Mouse (Mus musculus): ENCODE data around the gene Zfp385b.

The Zfp385b gene

DNA sequence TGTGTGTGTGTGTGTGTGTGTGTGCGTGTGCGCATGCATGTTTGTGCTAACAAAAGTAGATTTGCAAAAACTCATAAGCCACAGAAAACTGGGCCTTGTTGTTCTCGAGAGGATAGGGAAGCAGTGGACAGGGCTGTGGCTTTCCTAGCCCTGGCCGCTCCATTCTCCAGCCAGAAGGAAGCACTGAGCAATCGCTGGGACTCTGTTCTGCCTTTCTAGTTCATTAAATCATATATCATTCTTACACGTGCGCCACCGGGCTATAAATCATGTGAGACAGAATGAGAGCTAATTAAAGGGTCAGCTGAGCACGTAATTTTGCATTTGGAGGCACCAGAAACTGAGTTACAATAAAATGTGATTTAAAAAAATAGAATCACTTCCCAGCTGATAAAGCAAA, 29.1 kb downstream of the Zfp385b start:
- no peak for DNase-seq (ENCODE audit: low read depth)

DNA sequence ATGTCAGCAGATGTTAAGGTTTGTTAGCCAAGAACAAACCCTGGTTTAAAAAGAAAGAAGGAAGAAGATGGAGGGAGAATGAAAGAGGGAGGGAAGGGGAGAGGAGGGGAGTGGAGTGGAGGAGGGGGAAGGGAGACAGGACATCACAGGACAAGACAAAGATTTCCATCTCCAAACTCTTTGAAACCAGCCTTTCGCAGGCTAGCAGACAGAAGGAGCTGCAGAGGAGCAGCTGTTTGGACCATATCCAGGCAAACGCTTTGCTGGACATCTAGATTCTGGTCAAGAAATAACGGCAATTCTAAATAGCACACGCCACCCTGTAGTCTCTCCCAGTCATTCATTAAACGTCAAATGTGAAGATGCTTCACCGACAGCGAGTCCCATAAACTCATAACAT, 38.0 kb downstream of the Zfp385b start:
- no peak for DNase-seq (ENCODE audit: low read depth)

DNA sequence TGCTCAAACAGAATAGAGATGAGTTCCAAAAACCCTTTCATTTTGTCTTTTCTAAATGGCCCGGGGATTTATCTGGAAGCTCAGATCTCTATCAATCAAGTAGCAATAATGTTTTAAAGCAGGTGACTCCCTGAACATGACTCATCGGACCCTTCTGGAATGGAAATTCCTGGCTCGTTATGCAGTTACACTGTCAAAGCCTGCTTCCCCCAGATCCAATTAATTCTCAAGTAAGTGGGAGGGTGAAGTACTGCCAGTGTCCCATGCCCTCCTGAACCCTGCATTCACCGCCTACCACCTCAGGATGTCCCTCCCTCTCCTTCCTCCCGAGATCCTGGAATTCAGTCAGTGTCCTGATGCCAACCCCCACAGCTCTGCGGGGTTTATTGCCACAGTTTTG, 41.7 kb downstream of the Zfp385b start:
- DNase-seq (ENCODE audit: low read depth), result no peak

DNA sequence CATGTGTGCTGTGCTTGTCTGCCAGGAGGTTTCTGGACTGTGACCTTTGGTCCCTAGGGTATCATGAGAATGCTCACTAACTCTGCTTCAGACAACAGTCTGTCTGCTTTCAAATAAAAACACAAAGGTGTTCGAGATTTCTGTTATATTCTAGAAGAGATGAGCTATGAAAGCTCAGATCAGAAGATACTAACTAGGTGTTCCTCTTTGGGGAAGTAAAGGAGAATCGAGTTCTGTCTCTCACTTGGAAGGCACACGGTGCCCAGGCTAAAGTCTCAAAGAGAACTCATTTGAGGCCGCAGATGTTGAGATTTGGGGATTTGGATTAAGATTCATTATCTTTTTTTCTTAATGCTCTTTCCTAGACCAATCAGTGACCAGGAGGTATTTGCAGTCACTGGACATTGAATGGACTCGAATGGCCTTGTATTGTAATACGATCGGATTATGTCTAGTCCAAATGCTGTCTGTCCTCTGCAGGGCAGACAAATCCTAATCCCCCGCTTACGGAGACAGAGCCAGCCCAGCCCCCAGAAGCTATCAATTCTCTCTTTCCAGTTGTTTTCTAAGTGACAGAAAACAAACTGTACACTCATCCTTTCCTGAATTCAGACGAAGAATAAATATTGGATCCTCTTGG, 42.3 kb downstream of the Zfp385b start:
- DNase-seq (ENCODE audit: low read depth), result no peak

DNA sequence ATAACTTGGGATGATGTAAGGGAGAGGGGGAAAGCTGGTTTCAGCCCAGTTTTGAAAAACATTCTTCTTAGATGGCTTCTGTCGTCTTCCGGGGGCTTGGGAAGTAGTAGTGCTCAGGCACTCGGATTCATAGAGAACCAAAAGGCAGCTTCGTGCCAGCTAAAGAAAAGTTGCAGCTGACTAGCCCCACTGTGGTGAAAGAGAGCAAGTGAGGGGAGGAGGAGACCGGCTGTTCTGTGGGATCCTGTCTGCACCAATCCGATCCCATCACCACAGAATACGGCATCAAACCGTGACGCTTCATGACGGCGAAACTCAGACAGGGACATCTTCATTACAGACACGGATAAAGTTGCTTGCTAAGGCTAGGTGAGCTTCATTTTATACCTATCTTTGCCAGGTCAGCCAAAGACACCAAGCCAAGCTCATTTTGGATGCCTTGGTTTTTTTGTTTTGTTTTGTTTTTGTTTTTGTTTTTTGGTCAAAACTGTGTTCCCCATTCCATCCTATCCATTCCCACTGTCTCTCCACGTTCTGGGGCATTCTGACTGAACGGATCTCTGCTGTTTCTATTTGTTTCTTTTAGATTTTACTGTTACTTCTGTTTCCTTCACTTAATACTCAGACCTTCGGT, 44.1 kb downstream of the Zfp385b start:
- DNase-seq (ENCODE audit: low read depth), result no peak

DNA sequence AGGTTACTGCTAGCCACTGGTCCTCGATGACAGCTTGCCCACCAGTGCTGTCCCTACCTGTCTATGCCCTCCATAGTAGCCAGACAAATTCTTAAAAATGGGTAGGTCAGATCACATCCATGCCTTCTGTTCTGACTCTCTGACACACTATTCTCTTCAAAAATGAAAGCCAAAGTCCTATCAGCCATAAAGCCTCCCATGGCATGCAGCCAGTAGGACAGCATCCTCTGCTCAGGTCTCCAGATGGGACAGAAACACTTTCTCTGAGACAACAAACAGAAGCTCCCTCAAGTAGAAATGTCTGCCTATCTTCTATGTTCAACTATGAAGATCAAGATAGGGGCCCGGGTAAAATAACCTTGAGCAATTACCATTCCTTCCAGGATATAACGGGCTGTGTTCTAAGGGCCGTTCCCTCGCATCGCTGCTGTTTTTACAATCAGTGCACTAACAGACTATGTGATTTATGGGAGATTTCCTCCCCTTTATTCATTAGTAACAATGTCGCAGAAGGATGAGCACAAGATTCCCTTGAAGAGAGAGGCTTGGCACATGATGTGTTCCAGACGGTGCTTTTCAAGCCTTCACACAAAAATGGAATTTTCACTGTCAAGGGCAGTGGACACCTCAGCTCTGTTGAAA, 49.3 kb downstream of the Zfp385b start:
- DNase-seq (ENCODE audit: low read depth), result no peak

DNA sequence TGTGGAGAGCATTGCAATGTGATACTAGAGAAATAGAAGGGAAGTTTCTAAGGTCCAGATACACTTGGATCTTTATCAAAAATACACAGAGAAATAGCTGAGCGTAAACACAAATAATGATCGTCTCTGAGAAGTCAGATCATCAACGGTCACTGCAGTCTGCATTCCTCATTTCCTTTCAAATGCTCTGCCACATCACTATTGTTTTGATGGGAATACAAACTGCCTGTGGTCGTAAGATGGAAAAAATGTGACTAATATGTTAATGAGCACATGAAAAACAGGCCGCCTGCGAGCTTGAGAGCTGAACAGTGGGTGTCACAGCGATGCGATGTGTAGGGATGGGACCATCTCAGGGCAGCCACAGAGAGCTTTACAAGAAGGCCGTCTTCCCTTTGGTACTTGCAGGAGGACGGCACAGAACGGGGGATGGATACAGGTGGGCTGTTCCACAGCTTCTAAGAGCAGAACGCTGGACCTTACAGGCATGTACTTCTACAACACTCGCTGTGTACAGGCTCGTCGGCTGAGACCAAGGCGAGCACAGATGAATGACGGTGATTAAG, 51.0 kb downstream of the Zfp385b start:
- no peak for DNase-seq (ENCODE audit: low read depth)

DNA sequence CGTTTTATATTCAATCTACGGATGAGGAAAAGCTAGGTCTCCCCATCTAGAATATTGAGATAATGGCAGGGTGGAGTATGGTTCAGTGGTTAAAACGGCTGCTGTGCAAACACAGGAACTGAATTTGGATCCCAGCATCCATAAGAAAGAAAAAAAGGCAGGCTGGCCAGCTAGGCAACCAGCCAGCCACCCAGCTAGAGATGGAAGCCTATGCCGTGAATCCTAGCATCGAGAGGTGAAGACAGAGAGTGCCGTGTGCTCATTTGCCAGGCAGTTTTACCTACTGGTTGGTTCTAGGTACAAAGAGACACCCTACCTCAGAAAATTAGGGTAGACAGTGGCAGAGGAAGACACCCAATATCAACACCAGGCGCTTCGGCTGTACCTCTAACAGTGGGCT, 57.5 kb downstream of the Zfp385b start:
- no peak for DNase-seq (ENCODE audit: low read depth)

DNA sequence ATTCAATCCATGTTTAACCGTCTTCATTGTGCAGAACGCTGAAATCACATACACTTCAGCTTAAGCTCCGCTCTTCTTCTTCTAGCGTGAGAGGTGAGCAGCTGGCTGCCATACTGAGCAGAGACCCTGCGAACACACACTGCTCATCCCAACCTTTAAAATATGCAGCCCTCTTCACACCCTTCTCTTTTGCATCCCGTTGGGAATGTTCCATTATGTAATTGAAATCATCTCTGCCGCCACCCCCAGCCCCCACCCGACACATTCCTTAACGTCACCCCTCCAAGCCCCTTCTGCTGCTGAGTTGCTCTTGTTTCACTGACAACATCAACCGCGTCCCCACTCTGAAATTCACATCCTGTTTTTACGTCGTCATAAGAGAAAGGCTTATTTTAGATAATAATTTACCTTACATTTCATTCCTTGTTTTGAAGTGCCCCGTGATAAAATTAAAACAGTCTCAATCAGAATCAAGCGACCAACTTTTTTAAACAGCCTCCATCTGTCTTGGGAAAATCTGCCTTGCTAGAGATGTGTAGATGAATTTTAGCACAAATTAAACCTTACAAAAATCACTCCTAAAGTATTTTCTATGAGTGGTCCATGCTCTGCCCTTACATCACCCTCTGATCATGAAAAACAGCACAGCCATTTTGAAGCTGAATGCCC, 60.9 kb downstream of the Zfp385b start:
- DNase-seq (ENCODE audit: low read depth), result no peak

DNA sequence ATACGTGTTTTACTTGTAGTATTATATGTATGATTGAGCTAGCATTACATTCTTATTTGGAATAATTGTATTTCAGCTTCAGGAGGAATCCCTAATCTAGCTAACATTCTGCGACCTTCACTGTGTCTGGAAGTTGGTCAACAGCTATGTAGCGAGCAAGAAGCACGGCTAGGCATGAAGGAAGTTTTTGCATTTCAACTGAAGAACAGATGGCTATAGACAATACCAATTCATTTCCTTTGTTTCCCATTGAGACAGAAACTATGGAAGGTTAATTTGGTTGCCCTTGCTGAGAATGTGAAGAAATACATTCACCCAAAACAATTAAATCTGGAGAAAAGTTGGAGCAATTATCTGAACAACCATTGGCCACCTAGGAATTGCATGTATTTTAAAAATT, 66.9 kb downstream of the Zfp385b start:
- DNase-seq (ENCODE audit: low read depth), result no peak

DNA sequence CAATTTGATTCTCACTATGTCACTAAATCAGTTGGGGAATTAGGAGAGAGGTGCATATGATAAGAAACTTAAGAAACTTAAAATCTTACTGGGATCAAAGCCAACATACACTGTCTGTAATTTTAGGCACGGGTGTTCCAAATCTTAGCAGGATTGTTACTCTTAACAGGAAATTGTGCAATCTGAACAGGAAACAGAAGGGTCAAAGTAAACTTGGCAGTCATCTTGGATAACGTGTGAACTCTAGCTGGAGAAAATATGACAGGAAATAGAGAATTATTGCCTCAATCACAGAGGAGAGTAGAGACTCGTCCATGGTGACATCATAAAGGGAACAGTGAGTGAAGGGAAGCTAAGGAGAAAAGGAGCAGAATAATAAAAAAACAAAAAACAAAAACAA, 69.8 kb downstream of the Zfp385b start:
- no peak for DNase-seq (ENCODE audit: low read depth)

DNA sequence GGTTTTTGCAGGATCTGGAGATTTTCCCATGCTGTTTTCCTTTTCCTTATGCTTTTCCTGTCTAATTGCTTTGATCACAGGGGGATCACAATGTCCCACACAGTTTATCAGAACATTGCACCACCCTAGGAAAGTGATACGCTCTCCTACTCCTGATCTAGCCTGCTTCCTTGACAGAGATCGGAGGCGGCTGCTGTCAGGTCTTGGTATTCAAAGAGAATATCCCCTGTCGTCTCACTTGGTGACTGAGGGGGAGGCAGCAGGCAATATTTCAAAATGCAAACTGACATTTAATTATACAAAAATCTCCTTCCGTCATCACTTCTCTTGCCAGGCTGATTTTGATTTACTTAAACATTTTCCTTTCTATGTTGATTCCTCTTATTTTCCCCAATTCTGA, 73.0 kb downstream of the Zfp385b start:
- DNase-seq (ENCODE audit: low read depth), result no peak

DNA sequence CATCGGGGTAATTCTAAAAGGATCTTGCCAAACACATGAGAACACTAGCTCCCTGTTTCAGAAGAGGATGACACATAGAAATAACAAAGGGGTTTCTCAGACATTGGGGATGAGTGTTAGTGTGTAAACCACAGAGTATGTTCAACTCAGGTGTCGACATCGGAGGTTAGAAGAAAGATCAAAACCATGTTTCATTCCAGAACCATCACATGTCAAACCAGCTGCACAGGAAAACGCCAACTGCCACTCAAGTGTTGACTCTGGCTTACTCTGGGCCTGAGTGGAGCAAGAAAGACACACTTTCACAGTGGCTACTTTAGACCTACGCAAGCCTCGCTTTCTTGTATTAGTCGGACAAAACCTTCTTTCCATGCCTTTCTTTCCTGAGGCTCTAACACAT, 74.2 kb downstream of the Zfp385b start:
- no peak for DNase-seq (ENCODE audit: low read depth)

DNA sequence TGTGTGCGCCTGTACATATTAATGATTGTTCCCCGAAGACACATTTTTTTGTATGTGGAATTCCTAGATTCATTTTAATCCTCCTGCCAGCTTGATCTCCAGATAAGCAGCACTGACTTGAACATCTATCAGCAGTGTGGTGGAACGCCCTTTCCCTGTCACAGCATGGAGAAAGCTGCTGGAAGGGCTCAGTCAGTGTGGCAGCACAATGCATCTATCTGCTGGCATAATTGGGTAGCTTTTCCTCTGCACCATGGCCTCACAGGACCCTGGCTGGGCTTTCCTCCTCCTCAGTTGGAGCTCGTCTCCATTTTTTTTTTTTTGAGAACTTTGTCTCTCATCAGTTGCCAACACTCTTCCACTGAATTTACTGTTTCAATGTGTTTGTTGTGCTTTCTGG, 77.1 kb downstream of the Zfp385b start:
- no peak for DNase-seq (ENCODE audit: low read depth)

DNA sequence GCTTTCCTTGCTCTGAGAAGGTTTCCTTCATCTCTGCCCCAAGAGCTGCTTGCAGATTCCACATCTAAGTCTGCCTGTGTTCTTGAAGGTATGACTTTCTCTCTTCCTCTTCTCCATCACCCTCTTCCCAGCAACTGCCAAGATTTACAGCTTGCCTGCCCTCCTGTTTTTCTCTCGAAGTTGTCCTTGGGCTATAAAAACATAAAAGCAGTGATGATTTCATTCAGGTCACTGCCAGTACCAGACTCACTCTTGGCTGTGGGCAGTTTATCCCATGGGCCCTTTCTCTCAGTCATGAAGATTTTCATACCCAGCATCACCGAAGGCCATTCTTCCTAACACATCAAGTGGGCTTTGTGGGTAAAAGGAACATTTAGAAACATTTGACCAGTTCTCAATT, 89.2 kb downstream of the Zfp385b start:
- no peak for DNase-seq (ENCODE audit: low read depth)

DNA sequence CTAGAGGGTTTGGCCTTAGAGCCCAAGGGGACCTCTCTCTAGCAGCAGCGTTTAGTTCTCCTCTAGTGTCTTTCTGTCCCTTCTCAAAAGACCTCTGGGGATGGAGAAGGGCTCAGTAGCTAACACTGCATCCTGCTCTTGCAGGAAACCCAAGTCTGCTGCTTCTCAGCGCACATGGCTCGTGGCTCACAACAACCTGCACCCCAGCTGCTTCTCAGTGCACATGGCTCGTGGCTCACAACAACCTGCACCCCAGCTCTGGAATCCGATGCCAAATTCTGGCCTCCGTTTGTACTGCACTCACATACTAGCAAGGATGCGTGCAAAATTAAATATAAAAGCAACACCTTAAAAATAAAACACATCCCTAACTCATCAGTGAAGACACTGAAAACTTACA, 92.6 kb downstream of the Zfp385b start:
- no peak for DNase-seq (ENCODE audit: low read depth)

DNA sequence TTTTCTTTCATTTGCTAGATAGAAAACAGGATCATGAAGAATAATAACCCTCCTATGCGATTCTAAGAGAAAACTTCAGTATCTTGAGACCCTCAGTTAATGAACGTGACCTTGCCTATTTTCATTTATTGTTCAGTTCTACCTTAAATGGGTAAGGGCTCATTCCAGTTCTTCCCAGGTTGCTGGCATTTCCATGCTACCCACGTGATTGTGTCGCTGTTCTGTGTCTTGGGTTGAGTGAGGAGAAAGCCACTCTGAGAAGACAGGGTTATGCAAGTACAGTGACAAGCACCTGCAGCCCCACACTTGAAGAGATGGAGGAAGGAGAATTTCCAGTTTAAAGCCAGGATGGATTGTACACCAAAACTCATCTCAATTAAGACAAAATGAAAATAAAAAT, 98.6 kb downstream of the Zfp385b start:
- DNase-seq (ENCODE audit: low read depth), result no peak

DNA sequence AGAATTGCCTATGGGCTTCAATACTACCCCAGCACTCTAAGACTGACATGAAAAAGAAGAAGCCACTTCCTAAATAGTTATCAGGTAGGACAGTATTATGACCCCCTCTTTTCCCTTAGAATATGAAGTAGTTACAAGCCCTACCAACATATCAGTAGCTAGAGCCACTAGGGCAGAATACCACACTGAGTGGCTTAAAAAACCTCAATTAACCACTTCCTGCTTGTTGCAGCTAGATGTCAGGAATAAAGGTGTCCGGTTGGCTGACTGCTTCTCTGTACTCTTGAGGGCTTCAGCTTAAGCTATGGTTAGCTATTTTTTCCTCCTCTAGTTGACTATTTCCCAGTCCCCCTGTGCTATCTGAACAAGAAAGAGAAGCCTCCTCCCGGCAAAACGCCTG, 103.1 kb downstream of the Zfp385b start:
- no peak for DNase-seq (ENCODE audit: low read depth)

DNA sequence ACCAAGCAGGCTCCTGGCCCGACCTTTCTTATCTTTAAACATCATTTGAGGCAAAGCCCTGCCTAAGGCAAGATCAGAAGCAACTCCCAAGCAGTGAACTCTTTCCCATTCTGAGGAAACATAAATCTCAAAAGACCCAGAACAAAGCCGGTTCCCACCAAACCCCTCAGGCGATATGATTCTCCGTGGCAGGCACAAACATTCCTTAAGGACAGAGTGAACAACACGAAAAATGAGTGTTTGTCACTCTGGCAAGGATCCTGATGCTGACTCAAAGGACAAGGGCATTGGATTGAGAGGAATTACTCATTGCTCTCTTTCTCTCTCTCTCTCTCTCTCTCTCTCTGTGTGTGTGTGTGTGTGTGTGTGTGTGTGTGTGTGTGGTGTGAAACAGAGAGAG, 105.6 kb downstream of the Zfp385b start:
- no peak for DNase-seq (ENCODE audit: low read depth)

DNA sequence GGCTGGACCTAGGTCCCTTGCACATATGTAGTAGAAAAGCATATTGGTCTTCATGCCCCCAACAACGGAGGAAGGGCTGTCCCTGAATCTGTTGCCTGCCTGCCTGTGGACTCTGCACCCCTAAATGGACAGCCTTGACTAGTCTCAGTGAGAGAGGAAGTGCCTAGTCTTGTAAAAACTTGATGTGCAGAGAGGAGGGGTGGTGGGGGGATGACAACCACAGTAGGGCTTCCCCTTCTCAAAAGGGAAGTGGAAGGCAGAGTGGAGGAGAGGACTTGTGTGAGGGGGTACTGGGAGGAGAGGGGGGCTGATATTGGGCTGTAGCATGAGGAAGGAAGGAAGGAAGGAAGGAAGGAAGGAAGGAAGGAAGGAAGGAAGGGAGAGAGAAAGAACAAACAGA, 107.7 kb downstream of the Zfp385b start:
- no peak for DNase-seq (ENCODE audit: low read depth)

DNA sequence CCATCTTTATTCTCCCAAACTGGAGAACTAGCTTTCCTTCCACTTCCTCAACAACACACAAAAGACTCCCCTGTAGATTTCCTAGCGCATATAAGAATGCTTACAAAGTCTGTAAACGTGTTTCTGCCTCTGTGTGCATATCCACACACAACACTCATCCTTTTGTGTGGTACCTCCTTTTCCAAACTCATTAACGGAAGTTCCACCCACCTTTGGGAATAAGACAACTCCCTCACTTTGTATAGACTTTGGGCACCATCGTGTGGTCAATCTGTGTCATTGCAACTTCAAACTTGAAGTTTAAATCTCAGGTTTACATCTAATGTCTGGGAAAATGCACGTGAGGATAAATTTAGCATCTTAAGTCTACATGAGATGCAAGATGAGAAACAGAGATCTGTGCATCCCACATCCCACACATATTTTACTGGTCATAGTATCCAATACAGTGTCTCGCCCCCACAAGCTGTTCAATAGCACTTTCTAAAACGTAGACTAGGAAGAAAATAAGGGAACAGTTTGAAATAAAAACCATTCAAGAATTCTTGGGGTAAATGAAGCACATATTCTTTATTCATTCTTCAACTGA, 110.1 kb downstream of the Zfp385b start:
- DNase-seq (ENCODE audit: low read depth), result no peak

DNA sequence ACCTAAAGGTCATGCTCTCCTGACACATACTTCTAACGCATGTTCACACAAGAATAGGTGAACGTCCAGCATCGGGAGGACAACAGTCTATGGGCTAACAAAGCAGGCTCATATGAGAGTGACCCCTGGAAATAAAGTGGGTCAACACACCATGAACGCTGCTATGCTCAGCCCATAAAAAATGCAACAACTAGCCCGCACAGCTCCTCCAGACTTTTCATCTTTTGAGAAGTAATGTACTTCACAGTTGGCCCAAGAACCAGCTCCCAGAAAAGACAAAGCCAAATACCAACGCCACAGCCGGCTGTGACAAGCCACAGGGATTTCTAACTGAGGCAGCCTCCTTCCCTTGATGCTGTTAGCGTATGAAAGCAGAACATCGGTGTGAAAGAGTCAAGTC, 112.3 kb downstream of the Zfp385b start:
- DNase-seq (ENCODE audit: low read depth), result no peak

DNA sequence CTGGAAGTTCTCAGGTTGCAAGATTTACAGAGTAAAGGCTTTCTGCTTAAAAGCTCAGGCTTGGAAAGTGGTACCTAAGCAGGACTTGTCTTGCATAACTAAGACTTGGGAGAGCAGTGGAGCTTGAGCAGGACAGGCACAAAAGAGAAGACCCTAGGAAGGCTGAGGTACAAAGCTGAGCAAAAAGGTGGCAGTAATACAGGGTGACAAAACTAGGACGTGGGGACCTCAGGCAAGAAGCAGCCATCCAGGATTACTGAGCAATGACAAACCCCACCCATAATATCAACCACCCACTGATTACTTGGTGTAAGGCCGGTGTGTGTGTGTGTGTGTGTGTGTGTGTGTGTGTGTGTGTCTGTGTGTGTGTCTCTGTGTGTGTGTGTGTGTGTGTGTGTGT, 114.0 kb downstream of the Zfp385b start:
- DNase-seq (ENCODE audit: low read depth), result no peak
